9 mouse cellular contexts compared by ENCODE assay signal in the genomic region with DNA sequence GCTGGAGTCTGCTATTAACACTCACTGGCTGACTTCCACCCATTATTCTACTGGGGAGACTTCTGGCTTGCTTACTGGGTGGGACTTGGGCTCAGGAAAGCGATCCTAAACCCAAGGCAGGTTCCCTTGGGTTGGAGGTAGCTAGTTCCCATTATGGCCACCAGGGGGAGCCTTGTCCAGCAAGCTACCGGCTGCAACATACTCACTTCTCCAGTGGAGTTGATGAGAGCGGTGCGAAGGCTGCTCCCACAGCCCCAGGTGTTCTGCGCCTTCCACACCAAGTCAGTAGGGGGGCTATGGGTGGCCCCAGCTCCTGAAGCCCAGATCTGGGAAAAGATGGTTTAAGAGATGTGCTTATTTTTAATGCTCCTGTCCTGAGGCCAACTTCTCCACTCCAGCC. TPM values are rescaled to one million over a fixed set of nuclear protein-coding genes. Genes with fewer than 3 reads are reported as not detected.
DNase-seq lines count a peak whose midpoint lies in the region; ATAC-seq lines count a peak whose summit lies in the region.
"Had no signal": no experiment of that assay in that cellular context is flagged by ENCODE, and none has a peak within 500 bp of the region (broad histone marks: within the 10 kb centered on the region; RNA-seq: fewer than 3 reads in every experiment).

No protein-coding gene starts in this region.

- H3K4me1 ChIP-seq in forebrain, embryonic 11.5 days (replicated peaks; ENCODE audit: control insufficient read depth, insufficient read depth, low read length), result peaks cover 7% of the 10 kb centered on the region; the same call in 1 of the 2 replicates
- H3K4me1 ChIP-seq in hindbrain, embryonic 16.5 days (ENCODE audit: control insufficient read depth, insufficient read depth, low read depth, low read length), result peaks cover 12% of the 10 kb centered on the region; the same call in 1 of the 2 replicates
- H3K4me1 ChIP-seq in limb, embryonic 10.5 days, result peaks cover 39% of the 10 kb centered on the region
- H3K4me1 ChIP-seq in midbrain, embryonic 11.5 days (ENCODE audit: control insufficient read depth, insufficient read depth, low read length), result peaks cover 5% of the 10 kb centered on the region; the same call in 1 of the 2 replicates

- H3K9ac ChIP-seq in forebrain, embryonic 11.5 days (ENCODE audit: low read length), result no peak overlapping the region
- no peak overlapping the region for H3K9ac ChIP-seq in hindbrain, embryonic 16.5 days (ENCODE audit: low read depth, low read length)
- H3K9ac ChIP-seq in midbrain, embryonic 11.5 days (ENCODE audit: low read length), result no peak overlapping the region

- DNase-seq in gastrocnemius, adult 18-20 months (ENCODE audit: low spot score), result peak; percentile 70
- DNase-seq in gastrocnemius, postnatal 25 days, result no peak
- peak; percentile 70 for DNase-seq in c-Kit-positive CD71-positive TER-119-positive erythroid progenitor cells, embryonic 14.5 days (ENCODE audit: low spot score)
- peak; percentile 90 for DNase-seq in forebrain, embryonic 11.5 days (ENCODE audit: low spot score)
- DNase-seq in limb, embryonic 10.5 days (ENCODE audit: low spot score), result peak; percentile 91
- peak; percentile 97 for DNase-seq in midbrain, embryonic 11.5 days (ENCODE audit: low spot score, missing footprints)
- DNase-seq in spleen, adult 12 weeks (ENCODE audit: low spot score), result peak; percentile 64

- no peaks in the 10 kb centered on the region for H3K9me3 ChIP-seq in forebrain, embryonic 11.5 days (ENCODE audit: control insufficient read depth, low read length)
- no peaks in the 10 kb centered on the region for H3K9me3 ChIP-seq in hindbrain, embryonic 16.5 days (ENCODE audit: control insufficient read depth, low read length)
- no peaks in the 10 kb centered on the region for H3K9me3 ChIP-seq in limb, embryonic 10.5 days (replicated peaks)
- no peaks in the 10 kb centered on the region for H3K9me3 ChIP-seq in midbrain, embryonic 11.5 days (ENCODE audit: control insufficient read depth, low read length)

- H3K4me2 ChIP-seq in forebrain, embryonic 11.5 days (ENCODE audit: low read depth, low read length, severe bottlenecking), result no peak overlapping the region
- no peak overlapping the region for H3K4me2 ChIP-seq in hindbrain, embryonic 16.5 days (ENCODE audit: low read length)
- no peak overlapping the region for H3K4me2 ChIP-seq in midbrain, embryonic 11.5 days

- ATAC-seq in forebrain, embryonic 11.5 days (replicated peaks; ENCODE audit: low FRiP score), result peak; percentile 53
- ATAC-seq in hindbrain, embryonic 16.5 days, result peak; percentile 43; the same call in 1 of the 2 replicates
- ATAC-seq in midbrain, embryonic 11.5 days (ENCODE audit: low FRiP score), result peak; percentile 22; the same call in 1 of the 2 replicates

- H3K27ac ChIP-seq in forebrain, embryonic 11.5 days (ENCODE audit: low read depth, low read length), result no peak overlapping the region
- H3K27ac ChIP-seq in hindbrain, embryonic 16.5 days (ENCODE audit: low read depth, low read length), result no peak overlapping the region
- no peak overlapping the region for H3K27ac ChIP-seq in limb, embryonic 10.5 days
- H3K27ac ChIP-seq in midbrain, embryonic 11.5 days (ENCODE audit: low read depth, low read length), result no peak overlapping the region
- H3K27ac ChIP-seq: macrophage had no signal

- H3K4me3 ChIP-seq in forebrain, embryonic 11.5 days (ENCODE audit: low read depth, low read length), result no peak overlapping the region
- no peak overlapping the region for H3K4me3 ChIP-seq in hindbrain, embryonic 16.5 days (ENCODE audit: low read length)
- H3K4me3 ChIP-seq in limb, embryonic 10.5 days, result no peak overlapping the region
- no peak overlapping the region for H3K4me3 ChIP-seq in midbrain, embryonic 11.5 days (ENCODE audit: low read depth, low read length)

- peaks cover 37% of the 10 kb centered on the region for H3K27me3 ChIP-seq in forebrain, embryonic 11.5 days (ENCODE audit: control insufficient read depth, insufficient read depth, low read length)
- H3K27me3 ChIP-seq in hindbrain, embryonic 16.5 days (replicated peaks; ENCODE audit: control insufficient read depth, insufficient read depth, low read length), result peaks cover 30% of the 10 kb centered on the region
- peaks cover 82% of the 10 kb centered on the region for H3K27me3 ChIP-seq in limb, embryonic 10.5 days (ENCODE audit: low read depth, poor library complexity, severe bottlenecking)
- H3K27me3 ChIP-seq in midbrain, embryonic 11.5 days (ENCODE audit: control insufficient read depth, insufficient read depth, low read length), result peaks cover 42% of the 10 kb centered on the region

- H3K36me3 ChIP-seq in forebrain, embryonic 11.5 days (ENCODE audit: control insufficient read depth, insufficient read depth, low read length), result no peaks in the 10 kb centered on the region
- peaks cover 11% of the 10 kb centered on the region for H3K36me3 ChIP-seq in hindbrain, embryonic 16.5 days (ENCODE audit: control insufficient read depth, insufficient read depth, low read length)
- peaks cover 4% of the 10 kb centered on the region; the same call in 1 of the 2 replicates for H3K36me3 ChIP-seq in limb, embryonic 10.5 days
- H3K36me3 ChIP-seq in midbrain, embryonic 11.5 days (ENCODE audit: control insufficient read depth, insufficient read depth, low read length), result no peaks in the 10 kb centered on the region

- 6% methylated on average over 5 of the region's 5 CpGs for WGBS in forebrain, embryonic 11.5 days
- 9% methylated on average over 5 of the region's 5 CpGs for WGBS in hindbrain, embryonic 16.5 days
- 8% methylated on average over 5 of the region's 5 CpGs for WGBS in limb, embryonic 10.5 days
- 8% methylated on average over 5 of the region's 5 CpGs for WGBS in midbrain, embryonic 11.5 days

RNA-seq across cellular contexts. Expression of a gene that starts 22.6 kb away (rescaled TPM):
- 1 to 10 TPM; 1.4 to 2.0 TPM for total RNA-seq in gastrocnemius, adult 18-20 months (2021)
- total RNA-seq in gastrocnemius, postnatal 25 days (2021), result 1 to 10 TPM; 1.6 to 1.8 TPM
- 9.3 and 10.3 TPM in 2 replicates for polyA plus RNA-seq in forebrain, embryonic 11.5 days (2014; fragmentation: Nextera tagmentation; extraction: Ambion mirVana)
- polyA plus RNA-seq in hindbrain, embryonic 16.5 days (2015; fragmentation: Nextera tagmentation; extraction: Ambion mirVana), result 32.3 and 32.8 TPM in 2 replicates
- polyA plus RNA-seq in limb, embryonic 10.5 days (2016; fragmentation: Nextera tagmentation; extraction: Ambion mirVana), result 4.7 and 6.7 TPM in 2 replicates
- 6.3 and 6.8 TPM in 2 replicates for polyA plus RNA-seq in midbrain, embryonic 11.5 days (2014; fragmentation: Nextera tagmentation; extraction: Ambion mirVana)

RNA-seq across cellular contexts. Expression of a gene that starts 26.1 kb away (rescaled TPM):
- 10 to 100 TPM; 68.3 to 89.6 TPM for total RNA-seq in gastrocnemius, adult 18-20 months (2021)
- total RNA-seq in gastrocnemius, postnatal 25 days (2021), result 100 to 1,000 TPM in 1 of 2 experiments, 10 to 100 TPM in 1; 99.2 to 106 TPM
- polyA plus RNA-seq in forebrain, embryonic 11.5 days (2014; fragmentation: Nextera tagmentation; extraction: Ambion mirVana), result 19.4 and 20.4 TPM in 2 replicates
- 62.3 and 70.4 TPM in 2 replicates for polyA plus RNA-seq in hindbrain, embryonic 16.5 days (2015; fragmentation: Nextera tagmentation; extraction: Ambion mirVana)
- 9.2 and 14.5 TPM in 2 replicates for polyA plus RNA-seq in limb, embryonic 10.5 days (2016; fragmentation: Nextera tagmentation; extraction: Ambion mirVana)
- polyA plus RNA-seq in midbrain, embryonic 11.5 days (2014; fragmentation: Nextera tagmentation; extraction: Ambion mirVana), result 17.9 and 21.2 TPM in 2 replicates

RNA-seq across cellular contexts. Expression of a gene that starts 48.6 kb away (rescaled TPM):
- total RNA-seq in gastrocnemius, adult 18-20 months (2021), result under 1 TPM; 0.17 to 0.18 TPM
- under 1 TPM; 0.24 to 0.33 TPM for total RNA-seq in gastrocnemius, postnatal 25 days (2021)
- 44.4 and 46.2 TPM in 2 replicates for polyA plus RNA-seq in forebrain, embryonic 11.5 days (2014; fragmentation: Nextera tagmentation; extraction: Ambion mirVana)
- polyA plus RNA-seq in hindbrain, embryonic 16.5 days (2015; fragmentation: Nextera tagmentation; extraction: Ambion mirVana), result 20.4 and 22.1 TPM in 2 replicates
- polyA plus RNA-seq in limb, embryonic 10.5 days (2016; fragmentation: Nextera tagmentation; extraction: Ambion mirVana), result 28.9 and 34.8 TPM in 2 replicates
- 44.5 and 45.1 TPM in 2 replicates for polyA plus RNA-seq in midbrain, embryonic 11.5 days (2014; fragmentation: Nextera tagmentation; extraction: Ambion mirVana)

RNA-seq across cellular contexts. Expression of a gene that starts 58.7 kb away (rescaled TPM):
- total RNA-seq in gastrocnemius, adult 18-20 months (2021), result 10 to 100 TPM; 18.4 to 19.1 TPM
- total RNA-seq in gastrocnemius, postnatal 25 days (2021), result 10 to 100 TPM; 14.3 to 14.5 TPM
- polyA plus RNA-seq in forebrain, embryonic 11.5 days (2014; fragmentation: Nextera tagmentation; extraction: Ambion mirVana), result 22.6 and 23.1 TPM in 2 replicates
- 40.3 and 42.3 TPM in 2 replicates for polyA plus RNA-seq in hindbrain, embryonic 16.5 days (2015; fragmentation: Nextera tagmentation; extraction: Ambion mirVana)
- 16.7 and 18.0 TPM in 2 replicates for polyA plus RNA-seq in limb, embryonic 10.5 days (2016; fragmentation: Nextera tagmentation; extraction: Ambion mirVana)
- polyA plus RNA-seq in midbrain, embryonic 11.5 days (2014; fragmentation: Nextera tagmentation; extraction: Ambion mirVana), result 20.8 and 22.3 TPM in 2 replicates
